Mouse (Mus musculus) megakaryocyte, embryonic 14.5 days (primary cell): ENCODE measurements at regions not wholly inside any gene's neighbourhood (a gene's known extent, or its start where the extent isn't known, plus 50 kb on each side); places are given as distances from the start of the nearest gene placed in this dataset.

ENCODE experiments used
- FLI1 ChIP-seq: IDR thresholded peaks from 2 replicates; pipeline ENCODE4 v1.6.1; 2012; ENCODE audit warnings: low read length, inconsistent platforms, mixed read lengths
- GATA1 ChIP-seq: IDR thresholded peaks from 3 replicates; pipeline ENCODE4 v1.6.1; 2012; ENCODE audit warnings: mixed read lengths, low read length, inconsistent platforms, borderline replicate concordance

DNA sequence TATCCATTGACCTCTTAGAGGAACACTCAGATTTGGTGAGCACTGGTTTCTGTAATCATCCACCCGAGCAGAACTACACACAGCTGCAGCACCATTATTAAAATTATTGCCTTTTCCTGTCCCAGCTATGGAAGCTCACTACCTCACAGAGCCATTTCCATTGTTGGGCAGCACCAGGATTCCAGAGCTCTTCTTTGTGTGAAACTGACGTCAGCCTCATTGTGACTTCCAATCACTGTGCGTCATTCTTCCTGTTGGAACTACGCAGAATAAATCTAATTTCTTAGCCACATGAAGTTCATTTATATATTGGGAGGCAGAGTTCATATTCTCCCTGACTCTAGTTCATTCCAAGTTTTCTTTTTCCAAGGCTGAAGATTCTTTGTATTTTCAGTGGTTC lies 83.0 kb upstream of the Ptger4 start:
- TF ChIP-seq FLI1, result no peak
- no peak for TF ChIP-seq GATA1
